ENCODE assay signal across 9 mouse cellular contexts in genomic region chr4:59003806-59004200, GRCm38 (mm10). TPM values are rescaled to one million over a fixed set of nuclear protein-coding genes. Genes with fewer than 3 reads are reported as not detected.
A peak's percentile ranks its signal among the peaks of the same experiment; 100 is the strongest.
DNase-seq lines count a peak whose midpoint lies in the region; ATAC-seq lines count a peak whose summit lies in the region.
"Had no signal": no experiment of that assay in that cellular context is flagged by ENCODE, and none has a peak within 500 bp of the region (broad histone marks: within the 10 kb centered on the region; RNA-seq: fewer than 3 reads in every experiment).

No protein-coding gene starts in this region.

- no peaks in the 10 kb centered on the region for H3K27me3 ChIP-seq in lung, embryonic 15.5 days
- no peaks in the 10 kb centered on the region for H3K27me3 ChIP-seq in erythroblast, embryonic 14.5 days (ENCODE audit: control insufficient read depth)
- H3K27me3 ChIP-seq in neural tube, embryonic 15.5 days (replicated peaks) = no peaks in the 10 kb centered on the region

- DNase-seq in lung, postnatal 14 days = no peak
- peak; percentile 30 to 55 for DNase-seq in kidney, postnatal 36 days
- no peak for DNase-seq in left cerebral cortex, adult 18-20 months (ENCODE audit: low spot score in 2 of 2)
- DNase-seq in adipocyte (ENCODE audit: low spot score) = no peak
- no peak for DNase-seq in ovary, postnatal 14 days (ENCODE audit: low spot score)

- H3K9me3 ChIP-seq in lung, embryonic 15.5 days = no peaks in the 10 kb centered on the region
- no peaks in the 10 kb centered on the region for H3K9me3 ChIP-seq in erythroblast, embryonic 14.5 days (ENCODE audit: control insufficient read depth, low read length)
- no peaks in the 10 kb centered on the region for H3K9me3 ChIP-seq in neural tube, embryonic 15.5 days (replicated peaks)

- ATAC-seq in lung, embryonic 15.5 days (ENCODE audit: borderline replicate concordance, extremely low read depth, low FRiP score, low TSS enrichment) = no peak
- ATAC-seq in neural tube, embryonic 15.5 days (ENCODE audit: low FRiP score) = no peak

- no peak overlapping the region for H3K27ac ChIP-seq in lung, embryonic 15.5 days
- H3K27ac ChIP-seq in neural tube, embryonic 15.5 days (replicated peaks) = peak overlapping the region; percentile 92

- peak overlapping the region; percentile 85 for H3K4me3 ChIP-seq in lung, embryonic 15.5 days
- H3K4me3 ChIP-seq in erythroblast, embryonic 14.5 days (replicated peaks) = peak overlapping the region; percentile 97
- H3K4me3 ChIP-seq in neural tube, embryonic 15.5 days (replicated peaks) = peak overlapping the region; percentile 97

- H3K4me2 ChIP-seq in lung, embryonic 15.5 days = peak overlapping the region; percentile 68
- H3K4me2 ChIP-seq in neural tube, embryonic 15.5 days = peak overlapping the region; percentile 85

- peaks cover 15% of the 10 kb centered on the region for H3K4me1 ChIP-seq in lung, embryonic 15.5 days
- peaks cover 55% of the 10 kb centered on the region for H3K4me1 ChIP-seq in erythroblast, embryonic 14.5 days (ENCODE audit: control insufficient read depth)
- H3K4me1 ChIP-seq in neural tube, embryonic 15.5 days = peaks cover 32% of the 10 kb centered on the region

- 15% methylated on average over 7 of the region's 7 CpGs for WGBS in lung, embryonic 15.5 days
- 37% methylated on average over 7 of the region's 7 CpGs for WGBS in neural tube, embryonic 15.5 days

- peak overlapping the region; percentile 91 for H3K9ac ChIP-seq in lung, embryonic 15.5 days
- H3K9ac ChIP-seq in neural tube, embryonic 15.5 days (replicated peaks) = peak overlapping the region; percentile 98

- H3K36me3 ChIP-seq in lung, embryonic 15.5 days = no peaks in the 10 kb centered on the region
- H3K36me3 ChIP-seq in erythroblast, embryonic 14.5 days (ENCODE audit: control insufficient read depth) = no peaks in the 10 kb centered on the region
- no peaks in the 10 kb centered on the region for H3K36me3 ChIP-seq in neural tube, embryonic 15.5 days

RNA-seq across cellular contexts. Expression of gene Gm20503, which starts 0.8 kb away (rescaled TPM):
- 12.7 and 15.2 TPM in 2 replicates for polyA plus RNA-seq in lung, embryonic 15.5 days (2015; fragmentation: Nextera tagmentation; extraction: Ambion mirVana)
- 0.41 TPM in 1 of 2 replicates, not detected in the other for polyA plus RNA-seq in erythroblast, embryonic 14.5 days (2012)
- polyA plus RNA-seq in neural tube, embryonic 15.5 days (2015; fragmentation: Nextera tagmentation; extraction: Ambion mirVana) = 7.0 and 8.2 TPM in 2 replicates
- total RNA-seq in left cerebral cortex, adult 18-20 months (2021) = 1 to 10 TPM; 1.7 to 3.3 TPM
- total RNA-seq: megakaryocyte-erythroid progenitor cell, adult 5-6 weeks had no signal

RNA-seq across cellular contexts. Expression of gene Dnajc25, which starts 8.9 kb away (rescaled TPM):
- 12.7 and 13.1 TPM in 2 replicates for polyA plus RNA-seq in lung, embryonic 15.5 days (2015; fragmentation: Nextera tagmentation; extraction: Ambion mirVana)
- polyA plus RNA-seq in erythroblast, embryonic 14.5 days (2012) = 0.13 and 0.32 TPM in 2 replicates
- polyA plus RNA-seq in neural tube, embryonic 15.5 days (2015; fragmentation: Nextera tagmentation; extraction: Ambion mirVana) = 8.2 and 9.4 TPM in 2 replicates
- total RNA-seq in left cerebral cortex, adult 18-20 months (2021) = 1 to 10 TPM; 5.7 TPM

RNA-seq across cellular contexts. Expression of gene Ptgr1, which starts 16.9 kb away (rescaled TPM):
- polyA plus RNA-seq in lung, embryonic 15.5 days (2015; fragmentation: Nextera tagmentation; extraction: Ambion mirVana) = 36.1 and 37.7 TPM in 2 replicates
- 0.04 and 0.10 TPM in 2 replicates for polyA plus RNA-seq in erythroblast, embryonic 14.5 days (2012)
- polyA plus RNA-seq in neural tube, embryonic 15.5 days (2015; fragmentation: Nextera tagmentation; extraction: Ambion mirVana) = 4.3 and 14.8 TPM in 2 replicates
- total RNA-seq in left cerebral cortex, adult 18-20 months (2021) = 1 to 10 TPM; 2.1 TPM

RNA-seq across cellular contexts. Expression of gene Gng10, which starts 31.1 kb away (rescaled TPM):
- 116 and 125 TPM in 2 replicates for polyA plus RNA-seq in lung, embryonic 15.5 days (2015; fragmentation: Nextera tagmentation; extraction: Ambion mirVana)
- polyA plus RNA-seq in erythroblast, embryonic 14.5 days (2012) = 0.38 and 0.59 TPM in 2 replicates
- 180 and 198 TPM in 2 replicates for polyA plus RNA-seq in neural tube, embryonic 15.5 days (2015; fragmentation: Nextera tagmentation; extraction: Ambion mirVana)
- total RNA-seq in left cerebral cortex, adult 18-20 months (2021) = 10 to 100 TPM; 63.3 to 64.8 TPM

Comparison
In these comparisons a context has a peak if more than half of its experiments do, and no peak if none do; other contexts are left out.
1. DNase-seq: peak in kidney, postnatal 36 days (2 of 2); none in lung, postnatal 14 days (single experiment), left cerebral cortex, adult 18-20 months (0 of 2), adipocyte (single experiment) and ovary, postnatal 14 days (single experiment).
2. Peak in every context shown above with its lines, with median percentiles within 50 percentile points of each other: H3K4me3 ChIP-seq.